Mouse (Mus musculus): ENCODE results near the gene Nox1. TPM values are rescaled to one million over a fixed set of nuclear protein-coding genes. Genes with fewer than 3 reads are reported as not detected.

Gene Nox1
- polyA plus RNA-seq, 1 experiment from 2014 or later: not detected

GRCm38 (mm10) chrX:134128549-134128948 lies 93.2 kb downstream of the Nox1 start:
- Histone ChIP-seq H3K9me3 (replicated peaks) (no peaks in the 10 kb centered on the region), H3K9ac (no peak overlapping the region), H3K36me3 (no peaks in the 10 kb centered on the region), H3K27ac (replicated peaks) (no peak overlapping the region), H3K4me3 (replicated peaks) (no peak overlapping the region), H3K27me3 (peaks cover 9% of the 10 kb centered on the region; the same call in 1 of the 2 replicates), H3K4me1 (no peaks in the 10 kb centered on the region), H3K4me2 (replicated peaks) (no peak overlapping the region)
- no peak for ATAC-seq (ENCODE audit: insufficient number of reproducible peaks, low FRiP score, low TSS enrichment, low read depth)
- WGBS: 79% methylated on average over 3 of the region's 3 CpGs

GRCm38 (mm10) chrX:134116417-134116816 lies 105.3 kb downstream of the Nox1 start:
- 67% methylated on average over 3 of the region's 3 CpGs for WGBS
- ATAC-seq (ENCODE audit: insufficient number of reproducible peaks, low FRiP score, low TSS enrichment, low read depth): no peak

GRCm38 (mm10) chrX:134111767-134112166 lies 110.0 kb downstream of the Nox1 start:
- Histone ChIP-seq H3K27me3 (no peaks in the 10 kb centered on the region; the same call in 1 of the 2 replicates), H3K4me3 (replicated peaks) (no peak overlapping the region), H3K4me2 (replicated peaks) (no peak overlapping the region), H3K9ac (no peak overlapping the region), H3K4me1 (no peaks in the 10 kb centered on the region), H3K27ac (replicated peaks) (no peak overlapping the region), H3K36me3 (no peaks in the 10 kb centered on the region), H3K9me3 (replicated peaks) (no peaks in the 10 kb centered on the region)
- WGBS: 68% methylated on average over 3 of the region's 3 CpGs
- no peak for ATAC-seq (ENCODE audit: insufficient number of reproducible peaks, low FRiP score, low TSS enrichment, low read depth)

More at GRCm38 (mm10) chrX:134116417-134116816, 105.3 kb downstream of the Nox1 start:
- Histone ChIP-seq H3K4me2 (replicated peaks) (no peak overlapping the region), H3K4me3 (replicated peaks) (no peak overlapping the region), H3K27me3 (no peaks in the 10 kb centered on the region), H3K36me3 (no peaks in the 10 kb centered on the region), H3K9me3 (replicated peaks) (no peaks in the 10 kb centered on the region), H3K27ac (replicated peaks) (no peak overlapping the region), H3K9ac (no peak overlapping the region), H3K4me1 (no peaks in the 10 kb centered on the region)

DNA sequence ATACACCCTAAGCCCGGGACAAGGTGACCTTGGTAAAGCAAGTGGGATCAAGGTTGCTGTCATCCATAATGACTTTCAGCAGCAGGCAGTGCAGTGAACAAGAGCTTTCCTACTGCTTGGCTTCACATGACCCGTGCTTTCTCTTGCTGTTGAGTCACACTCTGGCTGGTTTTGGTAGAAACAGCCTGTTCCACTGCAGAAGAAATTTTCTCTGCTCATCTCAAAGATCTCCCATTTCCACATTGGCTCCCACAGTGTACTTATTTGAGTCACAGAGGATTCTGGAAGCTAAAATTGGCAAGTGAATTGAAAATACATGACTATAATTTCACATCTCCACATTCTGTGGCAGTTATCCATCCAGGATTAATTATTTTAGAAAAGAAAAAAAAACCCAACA lies 119.1 kb downstream of the Nox1 start:
- no peak overlapping the region for H3K9ac ChIP-seq
- WGBS: 77% methylated on average over 2 of the region's 2 CpGs
- no peak overlapping the region for H3K4me3 ChIP-seq (replicated peaks)
- H3K9me3 ChIP-seq (replicated peaks): no peaks in the 10 kb centered on the region
- H3K4me1 ChIP-seq: no peaks in the 10 kb centered on the region
- H3K27me3 ChIP-seq: no peaks in the 10 kb centered on the region
- no peak for ATAC-seq (ENCODE audit: insufficient number of reproducible peaks, low FRiP score, low TSS enrichment, low read depth)
- no peak overlapping the region for H3K4me2 ChIP-seq (replicated peaks)
- H3K36me3 ChIP-seq: no peaks in the 10 kb centered on the region
- no peak overlapping the region for H3K27ac ChIP-seq (replicated peaks)

GRCm38 (mm10) chrX:134085453-134085852 lies 136.3 kb downstream of the Nox1 start:
- Histone ChIP-seq H3K4me3 (replicated peaks) (no peak overlapping the region), H3K27ac (replicated peaks) (no peak overlapping the region), H3K36me3 (peaks cover 4% of the 10 kb centered on the region; the same call in 1 of the 2 replicates), H3K27me3 (no peaks in the 10 kb centered on the region), H3K4me2 (replicated peaks) (no peak overlapping the region), H3K9ac (no peak overlapping the region), H3K9me3 (replicated peaks) (no peaks in the 10 kb centered on the region), H3K4me1 (no peaks in the 10 kb centered on the region)
- WGBS: 89% methylated on average over 1 of the region's 1 CpGs
- ATAC-seq (ENCODE audit: insufficient number of reproducible peaks, low FRiP score, low TSS enrichment, low read depth): no peak

GRCm38 (mm10) chrX:134059764-134060163 lies 162.0 kb downstream of the Nox1 start:
- Histone ChIP-seq H3K4me3 (replicated peaks) (peak overlapping the region; percentile 63), H3K9ac (peak overlapping the region; percentile 47; the same call in 1 of the 2 replicates), H3K27ac (replicated peaks) (peak overlapping the region; percentile 89), H3K4me2 (replicated peaks) (peak overlapping the region; percentile 50), H3K4me1 (no peaks in the 10 kb centered on the region), H3K9me3 (replicated peaks) (no peaks in the 10 kb centered on the region), H3K27me3 (no peaks in the 10 kb centered on the region), H3K36me3 (0 out of 2 replicates have a peak, but pooled peaks cover 2% of the 10 kb centered on the region)
- WGBS: 25% methylated on average over 10 of the region's 10 CpGs
- no peak for ATAC-seq (ENCODE audit: insufficient number of reproducible peaks, low FRiP score, low TSS enrichment, low read depth)

GRCm38 (mm10) chrX:134058987-134059712 lies 162.6 kb downstream of the Nox1 start, which contains the start of gene Cstf2:
Cstf2 (plus strand) TSS chrX:134059187.
- no peaks in the 10 kb centered on the region for H3K27me3 ChIP-seq
- H3K4me2 ChIP-seq (replicated peaks): peak within 1 kb of the TSS; percentile 50
- peak within 1 kb of the TSS; percentile 89 for H3K27ac ChIP-seq (replicated peaks)
- H3K9ac ChIP-seq: peak within 1 kb of the TSS; percentile 47; the same call in 1 of the 2 replicates
- 0 out of 2 replicates have a peak, but pooled peaks cover 2% of the 10 kb centered on the region for H3K36me3 ChIP-seq
- no peaks in the 10 kb centered on the region for H3K4me1 ChIP-seq
- H3K4me3 ChIP-seq (replicated peaks): peak within 1 kb of the TSS; percentile 63
- ATAC-seq (ENCODE audit: insufficient number of reproducible peaks, low FRiP score, low TSS enrichment, low read depth): peak; percentile 97
- 18% methylated on average over 75 of the region's 77 CpGs for WGBS
- no peaks in the 10 kb centered on the region for H3K9me3 ChIP-seq (replicated peaks)

GRCm38 (mm10) chrX:134058040-134058875 lies 163.5 kb downstream of the Nox1 start:
- Histone ChIP-seq H3K4me1 (no peaks in the 10 kb centered on the region), H3K9me3 (replicated peaks) (no peaks in the 10 kb centered on the region), H3K27me3 (no peaks in the 10 kb centered on the region), H3K27ac (replicated peaks) (no peak overlapping the region), H3K4me2 (replicated peaks) (peak overlapping the region; percentile 24), H3K9ac (no peak overlapping the region), H3K4me3 (replicated peaks) (peak overlapping the region; percentile 63), H3K36me3 (0 out of 2 replicates have a peak, but pooled peaks cover 2% of the 10 kb centered on the region)
- ATAC-seq (ENCODE audit: insufficient number of reproducible peaks, low FRiP score, low TSS enrichment, low read depth): no peak; the same call in 1 of the 2 replicates
- 73% methylated on average over 14 of the region's 14 CpGs for WGBS

- no peak for ATAC-seq (ENCODE audit: insufficient number of reproducible peaks, low FRiP score, low TSS enrichment, low read depth)
- Histone ChIP-seq H3K4me2 (replicated peaks) (no peak overlapping the region), H3K9me3 (replicated peaks) (no peaks in the 10 kb centered on the region), H3K4me3 (replicated peaks) (no peak overlapping the region), H3K27ac (replicated peaks) (no peak overlapping the region; the same call in 1 of the 2 replicates), H3K4me1 (no peaks in the 10 kb centered on the region), H3K27me3 (no peaks in the 10 kb centered on the region), H3K9ac (no peak overlapping the region), H3K36me3 (no peaks in the 10 kb centered on the region)
- 74% methylated on average over 2 of the region's 2 CpGs for WGBS
Observed at GRCm38 (mm10) chrX:134056897-134057296, 164.9 kb downstream of the Nox1 start.

DNA sequence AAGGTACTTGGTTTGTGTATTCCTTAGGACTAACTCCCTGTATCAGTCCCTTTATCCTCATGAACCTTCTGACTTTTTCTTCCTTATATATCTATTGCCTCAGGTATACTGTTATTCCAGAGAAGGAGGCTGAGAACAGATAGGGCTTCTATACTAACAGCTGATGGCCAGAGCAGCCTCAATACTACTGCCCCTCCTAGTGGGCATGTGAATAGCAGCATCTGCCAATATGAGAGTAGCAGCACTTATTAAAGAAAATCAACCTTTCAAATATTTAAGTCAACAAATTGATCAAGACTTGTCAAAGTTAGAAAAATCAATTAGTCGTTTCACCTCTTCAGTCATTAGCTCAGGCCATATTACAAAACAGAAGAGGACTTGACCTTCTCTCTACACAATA lies 172.8 kb downstream of the Nox1 start:
- no peak for ATAC-seq (ENCODE audit: insufficient number of reproducible peaks, low FRiP score, low TSS enrichment, low read depth)
- no peak overlapping the region for H3K9ac ChIP-seq
- H3K27me3 ChIP-seq: no peaks in the 10 kb centered on the region
- H3K36me3 ChIP-seq: no peaks in the 10 kb centered on the region
- H3K4me1 ChIP-seq: no peaks in the 10 kb centered on the region
- no peak overlapping the region for H3K4me3 ChIP-seq (replicated peaks)
- 61% methylated on average over 1 of the region's 1 CpGs for WGBS
- no peak overlapping the region for H3K27ac ChIP-seq (replicated peaks)
- H3K9me3 ChIP-seq (replicated peaks): no peaks in the 10 kb centered on the region
- no peak overlapping the region for H3K4me2 ChIP-seq (replicated peaks)
